Mouse (Mus musculus) brain, embryonic 14.5 days (tissue): ENCODE results near the gene Tamm41.

Experiments used
- CTCF ChIP-seq: fragments of 200-500 bp; IDR thresholded peaks from 2 replicates; pipeline ENCODE4 v1.5.1; 2012; ENCODE audit warnings: inconsistent platforms, mild to moderate bottlenecking, moderate library complexity, borderline replicate concordance; ENCODE audit not compliant: insufficient read depth, insufficient read length; ENCODE audit errors: extremely low read depth
- POLR2A ChIP-seq: fragments of 200-500 bp; IDR thresholded peaks from 2 replicates; pipeline ENCODE4 v1.6.1; 2012; ENCODE audit warnings: mild to moderate bottlenecking, inconsistent platforms, borderline replicate concordance; ENCODE audit not compliant: poor library complexity, insufficient read depth, insufficient read length, severe bottlenecking; ENCODE audit errors: extremely low read depth

DNA sequence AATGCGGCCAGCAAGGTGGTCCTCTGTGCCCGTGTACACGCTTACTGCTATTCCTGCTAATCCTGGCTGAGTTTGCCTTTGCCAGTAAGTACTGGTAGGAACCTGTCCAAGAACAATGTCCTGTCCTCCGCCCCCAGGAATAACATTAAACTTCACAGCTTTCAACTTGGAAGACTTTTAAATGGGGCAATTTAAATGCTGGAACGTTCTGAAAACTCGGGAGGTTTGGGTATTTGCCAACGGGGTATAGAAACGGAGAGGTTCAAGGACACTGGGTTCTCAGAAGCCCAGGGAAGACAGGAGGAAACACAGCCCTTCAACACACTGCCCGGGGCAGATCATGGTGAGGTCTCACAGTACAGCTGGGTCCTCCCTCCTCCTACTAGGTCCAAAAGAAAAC, 14.8 kb downstream of the Tamm41 start:
- TF ChIP-seq CTCF (no peak), POLR2A (no peak)
